Mouse (Mus musculus): ENCODE results near the gene Top2a.

- TF ChIP-seq TAL1 (IDR thresholded peaks at IDR 0.05; ENCODE audit: low read length) (no peak), GATA1 (IDR thresholded peaks at IDR 0.05; ENCODE audit: low read length) (no peak)
These were observed 18.9 kb upstream of the Top2a start for GRCm38 (mm10) chr11:99042834-99043431.
